Mouse (Mus musculus): ENCODE data around the gene Gm49368. TPM values are rescaled to one million over a fixed set of nuclear protein-coding genes. Genes with fewer than 3 reads are reported as not detected.

Gm49368 gene
- polyA plus RNA-seq, 1 experiment from 2014 or later: not detected

GRCm38 (mm10) chr7:128063211-128063781 lies 813 bp downstream of the Gm49368 start:
- Histone ChIP-seq H3K27ac (replicated peaks) (no peak overlapping the region), H3K27me3 (ENCODE audit: low read depth, poor library complexity, severe bottlenecking) (no peaks in the 10 kb centered on the region), H3K9me3 (replicated peaks) (no peaks in the 10 kb centered on the region), H3K36me3 (no peaks in the 10 kb centered on the region), H3K4me1 (no peaks in the 10 kb centered on the region), H3K4me3 (no peak overlapping the region)
- WGBS: 88% methylated on average over 6 of the region's 6 CpGs
- DNase-seq (ENCODE audit: low spot score): no peak

GRCm38 (mm10) chr7:128065547-128065946 lies 3.1 kb downstream of the Gm49368 start:
- WGBS: 82% methylated on average over 5 of the region's 5 CpGs
- Histone ChIP-seq H3K4me1 (no peaks in the 10 kb centered on the region), H3K9me3 (replicated peaks) (no peaks in the 10 kb centered on the region), H3K4me3 (no peak overlapping the region), H3K27ac (replicated peaks) (no peak overlapping the region), H3K27me3 (ENCODE audit: low read depth, poor library complexity, severe bottlenecking) (no peaks in the 10 kb centered on the region), H3K36me3 (no peaks in the 10 kb centered on the region)
- no peak for DNase-seq (ENCODE audit: low spot score)

- Histone ChIP-seq H3K27ac (replicated peaks) (no peak overlapping the region), H3K9me3 (replicated peaks) (no peaks in the 10 kb centered on the region), H3K36me3 (no peaks in the 10 kb centered on the region), H3K4me1 (no peaks in the 10 kb centered on the region), H3K4me3 (no peak overlapping the region), H3K27me3 (ENCODE audit: low read depth, poor library complexity, severe bottlenecking) (no peaks in the 10 kb centered on the region)
- no peak for DNase-seq (ENCODE audit: low spot score)
- WGBS: 52% methylated on average over 3 of the region's 3 CpGs
Measured at GRCm38 (mm10) chr7:128067847-128068246, 5.4 kb downstream of the Gm49368 start.

- no peaks in the 10 kb centered on the region for H3K4me1 ChIP-seq
- H3K36me3 ChIP-seq: no peaks in the 10 kb centered on the region
- no peak overlapping the region for H3K4me3 ChIP-seq
- WGBS: 78% methylated on average over 2 of the region's 2 CpGs
- no peaks in the 10 kb centered on the region for H3K27me3 ChIP-seq (ENCODE audit: low read depth, poor library complexity, severe bottlenecking)
- H3K27ac ChIP-seq (replicated peaks): no peak overlapping the region
- H3K9me3 ChIP-seq (replicated peaks): no peaks in the 10 kb centered on the region
- DNase-seq (ENCODE audit: low spot score): no peak
Measured at GRCm38 (mm10) chr7:128069844-128070243, 7.4 kb downstream of the Gm49368 start.

- H3K4me1 ChIP-seq: no peaks in the 10 kb centered on the region
- no peaks in the 10 kb centered on the region for H3K27me3 ChIP-seq (ENCODE audit: low read depth, poor library complexity, severe bottlenecking)
- no peak overlapping the region for H3K27ac ChIP-seq (replicated peaks)
- WGBS: 87% methylated on average over 4 of the region's 4 CpGs
- H3K36me3 ChIP-seq: no peaks in the 10 kb centered on the region
- DNase-seq (ENCODE audit: low spot score): no peak
- no peak overlapping the region for H3K4me3 ChIP-seq
- H3K9me3 ChIP-seq (replicated peaks): no peaks in the 10 kb centered on the region
Measured at GRCm38 (mm10) chr7:128071816-128072215, 9.3 kb downstream of the Gm49368 start.

- Histone ChIP-seq H3K36me3 (no peaks in the 10 kb centered on the region), H3K27me3 (ENCODE audit: low read depth, poor library complexity, severe bottlenecking) (no peaks in the 10 kb centered on the region), H3K4me1 (no peaks in the 10 kb centered on the region), H3K4me3 (no peak overlapping the region), H3K27ac (replicated peaks) (no peak overlapping the region), H3K9me3 (replicated peaks) (no peaks in the 10 kb centered on the region)
- 84% methylated on average over 8 of the region's 8 CpGs for WGBS
- no peak for DNase-seq (ENCODE audit: low spot score)
Measured at GRCm38 (mm10) chr7:128080012-128080411, 17.5 kb downstream of the Gm49368 start.

GRCm38 (mm10) chr7:128089141-128089540 lies 26.7 kb downstream of the Gm49368 start:
- Histone ChIP-seq H3K9me3 (replicated peaks) (no peaks in the 10 kb centered on the region), H3K27ac (replicated peaks) (no peak overlapping the region), H3K27me3 (ENCODE audit: low read depth, poor library complexity, severe bottlenecking) (no peaks in the 10 kb centered on the region), H3K36me3 (no peaks in the 10 kb centered on the region), H3K4me1 (no peaks in the 10 kb centered on the region), H3K4me3 (no peak overlapping the region)
- DNase-seq (ENCODE audit: low spot score): no peak
- WGBS: 89% methylated on average over 7 of the region's 7 CpGs

- WGBS: 91% methylated on average over 1 of the region's 1 CpGs
- Histone ChIP-seq H3K4me1 (no peaks in the 10 kb centered on the region), H3K27ac (replicated peaks) (no peak overlapping the region), H3K9me3 (replicated peaks) (no peaks in the 10 kb centered on the region), H3K36me3 (no peaks in the 10 kb centered on the region), H3K4me3 (no peak overlapping the region), H3K27me3 (ENCODE audit: low read depth, poor library complexity, severe bottlenecking) (no peaks in the 10 kb centered on the region)
- no peak for DNase-seq (ENCODE audit: low spot score)
Measured at GRCm38 (mm10) chr7:128098135-128098534, 35.7 kb downstream of the Gm49368 start.

GRCm38 (mm10) chr7:128100742-128101357 lies 38.4 kb downstream of the Gm49368 start:
- Histone ChIP-seq H3K27me3 (ENCODE audit: low read depth, poor library complexity, severe bottlenecking) (no peaks in the 10 kb centered on the region), H3K9me3 (replicated peaks) (no peaks in the 10 kb centered on the region), H3K4me1 (no peaks in the 10 kb centered on the region), H3K36me3 (no peaks in the 10 kb centered on the region), H3K4me3 (no peak overlapping the region), H3K27ac (replicated peaks) (no peak overlapping the region)
- no peak for DNase-seq (ENCODE audit: low spot score)
- WGBS: 86% methylated on average over 2 of the region's 2 CpGs

GRCm38 (mm10) chr7:128105246-128105645 lies 42.8 kb downstream of the Gm49368 start:
- DNase-seq (ENCODE audit: low spot score): no peak

GRCm38 (mm10) chr7:128107462-128107861 lies 45.0 kb downstream of the Gm49368 start:
- WGBS: 93% methylated on average over 7 of the region's 7 CpGs
- Histone ChIP-seq H3K4me3 (no peak overlapping the region), H3K9me3 (replicated peaks) (no peaks in the 10 kb centered on the region), H3K27ac (replicated peaks) (no peak overlapping the region), H3K27me3 (ENCODE audit: low read depth, poor library complexity, severe bottlenecking) (no peaks in the 10 kb centered on the region), H3K36me3 (no peaks in the 10 kb centered on the region), H3K4me1 (no peaks in the 10 kb centered on the region)
- DNase-seq (ENCODE audit: low spot score): no peak

More at GRCm38 (mm10) chr7:128105246-128105645, 42.8 kb downstream of the Gm49368 start:
- WGBS: 72% methylated on average over 4 of the region's 4 CpGs
- H3K36me3 ChIP-seq: no peaks in the 10 kb centered on the region
- H3K27ac ChIP-seq (replicated peaks): no peak overlapping the region
- no peaks in the 10 kb centered on the region for H3K4me1 ChIP-seq
- no peaks in the 10 kb centered on the region for H3K27me3 ChIP-seq (ENCODE audit: low read depth, poor library complexity, severe bottlenecking)
- no peak overlapping the region for H3K4me3 ChIP-seq
- H3K9me3 ChIP-seq (replicated peaks): no peaks in the 10 kb centered on the region

- H3K4me1 ChIP-seq: no peaks in the 10 kb centered on the region
- 76% methylated on average over 2 of the region's 2 CpGs for WGBS
- H3K4me3 ChIP-seq: no peak overlapping the region
- H3K27ac ChIP-seq (replicated peaks): no peak overlapping the region
- no peaks in the 10 kb centered on the region for H3K9me3 ChIP-seq (replicated peaks)
- H3K36me3 ChIP-seq: no peaks in the 10 kb centered on the region
- no peaks in the 10 kb centered on the region for H3K27me3 ChIP-seq (ENCODE audit: low read depth, poor library complexity, severe bottlenecking)
- no peak for DNase-seq (ENCODE audit: low spot score)
Measured at GRCm38 (mm10) chr7:128110314-128110713, 47.8 kb downstream of the Gm49368 start.

GRCm38 (mm10) chr7:128112131-128112530 lies 49.6 kb downstream of the Gm49368 start:
- Histone ChIP-seq H3K4me1 (no peaks in the 10 kb centered on the region), H3K9me3 (replicated peaks) (no peaks in the 10 kb centered on the region), H3K4me3 (no peak overlapping the region), H3K36me3 (no peaks in the 10 kb centered on the region), H3K27me3 (ENCODE audit: low read depth, poor library complexity, severe bottlenecking) (no peaks in the 10 kb centered on the region), H3K27ac (replicated peaks) (no peak overlapping the region)
- no peak for DNase-seq (ENCODE audit: low spot score)
- WGBS: 92% methylated on average over 11 of the region's 11 CpGs

All from midbrain, embryonic 10.5 days (tissue).